Mouse (Mus musculus) left cerebral cortex, adult 2 months (tissue): ENCODE data around the gene Ptpn7. TPM values are rescaled to one million over a fixed set of nuclear protein-coding genes. Genes with fewer than 3 reads are reported as not detected.

ENCODE experiments used
- DNase-seq, 2 experiments: peaks; one replicate each; pipeline ENCODE4 v3.0.0; 2021 to 2022; ENCODE audit warnings: low spot score in 2 of 2, mixed read lengths in 1 of 2; ENCODE audit errors: extremely low spot score in 1 of 2
- H3K27ac ChIP-seq: fragments of 200-600 bp; 2 replicates; pipeline ENCODE4 v1.8.1; 2022
- H3K4me3 ChIP-seq: fragments of 200-600 bp; 2 replicates; pipeline ENCODE4 v1.8.1; 2022
- CTCF ChIP-seq: fragments of 200-600 bp; IDR thresholded peaks from 2 replicates; pipeline ENCODE4 v1.8.1; 2022; ENCODE audit warnings: antibody characterized with exemption, mild to moderate bottlenecking, moderate library complexity
- intact Hi-C: fragments of 180-260 bp; cut with DNase I; formaldehyde crosslinking; loops from one replicate; pipeline ENCODE4 v1.15.1; 2025
- long read RNA-seq, 2 experiments: library from polyadenylated mRNA; stranded (forward); transcript quantifications; one replicate each; pipeline ENCODE4 v2.0.0; 2021; ENCODE audit warnings: borderline mapping rate in 2 of 2
- total RNA-seq, 2 experiments: library from RNA; stranded (reverse); gene quantifications; 2 replicates each; pipeline ENCODE4 v1.2.3; 2021

The Ptpn7 gene
- total RNA-seq = under 1 TPM; 0.09 to 0.37 TPM
- long read RNA-seq, experiment 1, partial matches to known transcripts = 0 of 2 reads
- long read RNA-seq, experiment 1, other reads (novel, unspliced or antisense) = 0 of 2 reads
- long read RNA-seq, experiment 2, partial matches to known transcripts = 0 of 1 reads
- long read RNA-seq, experiment 2, other reads (novel, unspliced or antisense) = 1 of 1 reads

- peak in 1 of 2 experiments; percentile 60 for DNase-seq
- intact Hi-C loops = no loop called here
- peak; percentile 59 for TF ChIP-seq CTCF
- no peak within 1 kb of the TSS for H3K27ac ChIP-seq
- no peak within 1 kb of the TSS for H3K4me3 ChIP-seq
These were observed at the start of gene Ptpn7 for GRCm38 (mm10) chr1:135132473-135132872. Gene Ptpn7 (plus strand): TSS chr1:135132700.

GRCm38 (mm10) chr1:135083465-135083864 lies 49.0 kb upstream of the Ptpn7 start:
- no peak for TF ChIP-seq CTCF
- DNase-seq = no peak
- no peak overlapping the region for H3K27ac ChIP-seq
- H3K4me3 ChIP-seq = no peak overlapping the region
- intact Hi-C loops = no loop called here

- Histone ChIP-seq H3K4me3 (no peak overlapping the region), H3K27ac (no peak overlapping the region)
- TF ChIP-seq CTCF = no peak
- intact Hi-C loops = no loop called here
- no peak for DNase-seq
These were observed 47.1 kb upstream of the Ptpn7 start for GRCm38 (mm10) chr1:135085296-135085871.

- Histone ChIP-seq H3K4me3 (no peak overlapping the region), H3K27ac (no peak overlapping the region)
- intact Hi-C loops = no loop called here
- DNase-seq = no peak
- no peak for TF ChIP-seq CTCF
These were observed 46.5 kb upstream of the Ptpn7 start for GRCm38 (mm10) chr1:135086015-135086414.

- no peak for DNase-seq
- no peak for TF ChIP-seq CTCF
- H3K4me3 ChIP-seq = no peak overlapping the region
These were observed 45.1 kb upstream of the Ptpn7 start for GRCm38 (mm10) chr1:135087414-135087813.

GRCm38 (mm10) chr1:135089626-135090025 lies 42.9 kb upstream of the Ptpn7 start:
- intact Hi-C loops = no loop called here

More at GRCm38 (mm10) chr1:135087414-135087813, 45.1 kb upstream of the Ptpn7 start:
- H3K27ac ChIP-seq = no peak overlapping the region
- intact Hi-C loops = no loop called here

GRCm38 (mm10) chr1:135090914-135091313 lies 41.6 kb upstream of the Ptpn7 start:
- Histone ChIP-seq H3K4me3 (no peak overlapping the region), H3K27ac (no peak overlapping the region)
- TF ChIP-seq CTCF = no peak
- intact Hi-C loops = no loop called here
- DNase-seq = no peak

More at GRCm38 (mm10) chr1:135089626-135090025, 42.9 kb upstream of the Ptpn7 start:
- Histone ChIP-seq H3K4me3 (no peak overlapping the region), H3K27ac (no peak overlapping the region)
- no peak for TF ChIP-seq CTCF
- no peak for DNase-seq

- TF ChIP-seq CTCF = no peak; the same call in 1 of the 2 replicates
- DNase-seq = no peak
- intact Hi-C loops = no loop called here
- Histone ChIP-seq H3K27ac (no peak overlapping the region), H3K4me3 (no peak overlapping the region)
These were observed 37.8 kb upstream of the Ptpn7 start for GRCm38 (mm10) chr1:135094723-135095122.

GRCm38 (mm10) chr1:135095189-135095588 lies 37.3 kb upstream of the Ptpn7 start:
- intact Hi-C loops = no loop called here
- Histone ChIP-seq H3K4me3 (no peak overlapping the region), H3K27ac (no peak overlapping the region)
- no peak for DNase-seq
- TF ChIP-seq CTCF = no peak

GRCm38 (mm10) chr1:135096312-135096711 lies 36.2 kb upstream of the Ptpn7 start:
- intact Hi-C loops = no loop called here
- no peak overlapping the region for H3K4me3 ChIP-seq
- TF ChIP-seq CTCF = no peak
- no peak overlapping the region for H3K27ac ChIP-seq
- DNase-seq = no peak

GRCm38 (mm10) chr1:135097441-135097840 lies 35.1 kb upstream of the Ptpn7 start:
- DNase-seq = no peak
- no peak overlapping the region for H3K27ac ChIP-seq
- H3K4me3 ChIP-seq = no peak overlapping the region
- intact Hi-C loops = no loop called here
- no peak for TF ChIP-seq CTCF

- no peak overlapping the region for H3K27ac ChIP-seq
- TF ChIP-seq CTCF = no peak
- no peak overlapping the region for H3K4me3 ChIP-seq
- intact Hi-C loops = no loop called here
- no peak for DNase-seq
These were observed 34.1 kb upstream of the Ptpn7 start for GRCm38 (mm10) chr1:135098441-135098840.

GRCm38 (mm10) chr1:135100400-135100799 lies 32.1 kb upstream of the Ptpn7 start:
- H3K27ac ChIP-seq = no peak overlapping the region
- DNase-seq = no peak
- intact Hi-C loops = no loop called here
- no peak for TF ChIP-seq CTCF
- no peak overlapping the region for H3K4me3 ChIP-seq
